In genomic region chr3:106000707-106001375, GRCm38 (mm10) we compare ENCODE assay signal across 8 mouse cellular contexts. TPM values are rescaled to one million over a fixed set of nuclear protein-coding genes. Genes with fewer than 3 reads are reported as not detected.
DNase-seq lines count a peak whose midpoint lies in the region; ATAC-seq and TF ChIP-seq lines count a peak whose summit lies in the region.

No protein-coding gene starts in this region.

- no peak overlapping the region for H3K27ac ChIP-seq in gastrocnemius, adult 2 months
- H3K27ac ChIP-seq in testis, adult 2 months (ENCODE audit: control insufficient read depth, insufficient read depth, low read depth, low read length): 0 out of 2 replicates have a peak overlapping the region, but pooled peaks have one; percentile 23
- H3K27ac ChIP-seq in liver, embryonic 14.5 days: no peak overlapping the region

- no peak for TF ChIP-seq POLR2A in testis, adult 2 months (IDR thresholded peaks at IDR 0.05; ENCODE audit: control insufficient read depth, low read depth, low read length)

- no peaks in the 10 kb centered on the region for H3K36me3 ChIP-seq in testis, adult 2 months (ENCODE audit: control insufficient read depth, insufficient read depth, low read length)
- H3K36me3 ChIP-seq in liver, embryonic 14.5 days (replicated peaks; ENCODE audit: control insufficient read depth, insufficient read depth, low read depth): no peaks in the 10 kb centered on the region

- no peak for DNase-seq in gastrocnemius, adult 2 months
- no peak for DNase-seq in gastrocnemius, postnatal 14 days
- no peak for DNase-seq in testis, postnatal 14 days (ENCODE audit: low spot score)
- DNase-seq in liver, embryonic 14.5 days (ENCODE audit: low read depth in 3 of 3, low spot score in 3 of 3): no peak
- no peak for DNase-seq in cerebellum, adult 8-10 months

- no peak overlapping the region for H3K9ac ChIP-seq in liver, embryonic 14.5 days (replicated peaks)

- H3K4me1 ChIP-seq in testis, adult 2 months (ENCODE audit: control insufficient read depth, insufficient read depth, low read length): peaks cover 4% of the 10 kb centered on the region; the same call in 1 of the 2 replicates
- no peaks in the 10 kb centered on the region for H3K4me1 ChIP-seq in liver, embryonic 14.5 days (replicated peaks; ENCODE audit: control insufficient read depth in 2 of 2, insufficient read depth in 2 of 2, low read length in 1 of 2)

- H3K9me3 ChIP-seq in liver, embryonic 14.5 days (ENCODE audit: control insufficient read depth, low read length): no peaks in the 10 kb centered on the region

- no peak for TF ChIP-seq CTCF in gastrocnemius, adult 2 months (IDR thresholded peaks at IDR 0.05)
- TF ChIP-seq CTCF in testis, adult 2 months (IDR thresholded peaks at IDR 0.05; ENCODE audit: control insufficient read depth, insufficient read depth, insufficient replicate concordance, low read depth, low read length): no peak
- TF ChIP-seq CTCF in liver, embryonic 14.5 days (IDR thresholded peaks at IDR 0.05; ENCODE audit: low read depth): no peak

- no peak for TF ChIP-seq EP300 in liver, embryonic 14.5 days (IDR thresholded peaks at IDR 0.05; ENCODE audit: low read depth)

- intact Hi-C loops in gastrocnemius, adult 2 months (cut with DNase I): no loop called here
- intact Hi-C loops in gastrocnemius, postnatal 14 days (cut with DNase I; ENCODE audit: low total_unique reads): no loop called here

- H3K4me2 ChIP-seq in liver, embryonic 14.5 days (ENCODE audit: low read depth): peak overlapping the region; percentile 6; the same call in 1 of the 2 replicates

- 23% methylated on average over 11 of the region's 11 CpGs for WGBS in liver, embryonic 14.5 days (ENCODE audit: insufficient replicate concordance)

- H3K27me3 ChIP-seq in testis, adult 2 months (ENCODE audit: control insufficient read depth, insufficient read depth, low read length): no peaks in the 10 kb centered on the region
- H3K27me3 ChIP-seq in liver, embryonic 14.5 days (ENCODE audit: control insufficient read depth, insufficient read depth, low read length): no peaks in the 10 kb centered on the region

- 0 out of 2 replicates have a peak overlapping the region, but pooled peaks have one; percentile 17 for H3K4me3 ChIP-seq in gastrocnemius, adult 2 months
- H3K4me3 ChIP-seq in testis, adult 2 months (ENCODE audit: control insufficient read depth, low read depth, low read length): peak overlapping the region; percentile 90
- no peak overlapping the region for H3K4me3 ChIP-seq in liver, embryonic 14.5 days (ENCODE audit: insufficient read depth in 1 of 2, low read depth in 2 of 2, low read length in 2 of 2)

- ATAC-seq in liver, embryonic 14.5 days (ENCODE audit: insufficient read depth): no peak
- no peak for ATAC-seq in erythroblast, adult 5-6 weeks (replicated peaks; ENCODE audit: low FRiP score, poor library complexity, severe bottlenecking)
- ATAC-seq in inflammation-experienced regulatory T-cells, adult 6 months: no peak

RNA-seq across cellular contexts. Expression of gene Pifo, which starts 13.6 kb away (rescaled TPM):
- total RNA-seq in gastrocnemius, adult 2 months (2021): not detected
- not detected for total RNA-seq in gastrocnemius, postnatal 14 days (2021)
- 101 and 112 TPM in 2 replicates for polyA plus RNA-seq in testis, adult 2 months (2012; rRNA removed)
- not detected in 2 replicates for polyA plus RNA-seq in liver, embryonic 14.5 days (2012; rRNA removed)
- polyA plus RNA-seq in liver, embryonic 14.5 days (2014; fragmentation: Nextera tagmentation; extraction: Ambion mirVana): not detected in 2 replicates
- total RNA-seq in erythroblast, adult 5-6 weeks (2015; ENCODE audit: low replicate concordance): not detected in 2 replicates
- not detected in 2 replicates for total RNA-seq in erythroblast, adult 5-6 weeks (2017; ENCODE audit: low replicate concordance)
- under 1 TPM; 0.38 to 0.88 (median 0.83) TPM for polyA plus RNA-seq in inflammation-experienced regulatory T-cells, adult 6 months (2017; shearing (Covaris generic))

RNA-seq across cellular contexts. Expression of gene Ovgp1, which starts 27.3 kb away (rescaled TPM):
- total RNA-seq in gastrocnemius, adult 2 months (2021): 1 to 10 TPM in 1 of 2 experiments, under 1 TPM in 1; 0.82 to 1.1 TPM
- total RNA-seq in gastrocnemius, postnatal 14 days (2021): under 1 TPM; 0.60 to 0.86 TPM
- polyA plus RNA-seq in testis, adult 2 months (2012; rRNA removed): 10.3 and 13.3 TPM in 2 replicates
- 1.0 and 1.2 TPM in 2 replicates for polyA plus RNA-seq in liver, embryonic 14.5 days (2012; rRNA removed)
- 0.24 and 0.42 TPM in 2 replicates for polyA plus RNA-seq in liver, embryonic 14.5 days (2014; fragmentation: Nextera tagmentation; extraction: Ambion mirVana)
- total RNA-seq in erythroblast, adult 5-6 weeks (2015; ENCODE audit: low replicate concordance): 4.4 and 21.9 TPM in 2 replicates
- 31.0 and 38.5 TPM in 2 replicates for total RNA-seq in erythroblast, adult 5-6 weeks (2017; ENCODE audit: low replicate concordance)
- 1 to 10 TPM; 1.4 to 4.3 (median 4.2) TPM for polyA plus RNA-seq in inflammation-experienced regulatory T-cells, adult 6 months (2017; shearing (Covaris generic))

RNA-seq across cellular contexts. Expression of gene Chil5, which starts 31.8 kb away (rescaled TPM):
- not detected for total RNA-seq in gastrocnemius, adult 2 months (2021)
- total RNA-seq in gastrocnemius, postnatal 14 days (2021): under 1 TPM in 1 of 2 experiments, not detected in 1; 0.29 TPM
- 0.24 and 1.1 TPM in 2 replicates for polyA plus RNA-seq in testis, adult 2 months (2012; rRNA removed)
- polyA plus RNA-seq in liver, embryonic 14.5 days (2012; rRNA removed): not detected in 2 replicates
- polyA plus RNA-seq in liver, embryonic 14.5 days (2014; fragmentation: Nextera tagmentation; extraction: Ambion mirVana): not detected in 2 replicates
- total RNA-seq in erythroblast, adult 5-6 weeks (2015; ENCODE audit: low replicate concordance): 4.6 TPM in 1 of 2 replicates, not detected in the other
- total RNA-seq in erythroblast, adult 5-6 weeks (2017; ENCODE audit: low replicate concordance): 1.5 and 1.7 TPM in 2 replicates
- polyA plus RNA-seq in inflammation-experienced regulatory T-cells, adult 6 months (2017; shearing (Covaris generic)): 1 to 10 TPM; 2.5 to 8.1 (median 7.1) TPM

RNA-seq across cellular contexts. Expression of gene Atp5f1, which starts 40.9 kb away (rescaled TPM):
- 100 to 1,000 TPM; 520 to 826 TPM for total RNA-seq in gastrocnemius, adult 2 months (2021)
- total RNA-seq in gastrocnemius, postnatal 14 days (2021): 100 to 1,000 TPM; 598 to 698 TPM
- polyA plus RNA-seq in testis, adult 2 months (2012; rRNA removed): 68.0 and 69.0 TPM in 2 replicates
- polyA plus RNA-seq in liver, embryonic 14.5 days (2012; rRNA removed): 93.2 and 171 TPM in 2 replicates
- 362 and 364 TPM in 2 replicates for polyA plus RNA-seq in liver, embryonic 14.5 days (2014; fragmentation: Nextera tagmentation; extraction: Ambion mirVana)
- total RNA-seq in erythroblast, adult 5-6 weeks (2015; ENCODE audit: low replicate concordance): 159 and 191 TPM in 2 replicates
- total RNA-seq in erythroblast, adult 5-6 weeks (2017; ENCODE audit: low replicate concordance): 268 and 302 TPM in 2 replicates
- 100 to 1,000 TPM; 356 to 533 (median 366) TPM for polyA plus RNA-seq in inflammation-experienced regulatory T-cells, adult 6 months (2017; shearing (Covaris generic))

RNA-seq across cellular contexts. Expression of gene Wdr77, which starts 41.7 kb away (rescaled TPM):
- total RNA-seq in gastrocnemius, adult 2 months (2021): 10 to 100 TPM; 29.4 to 30.5 TPM
- 10 to 100 TPM; 30.2 to 38.2 TPM for total RNA-seq in gastrocnemius, postnatal 14 days (2021)
- polyA plus RNA-seq in testis, adult 2 months (2012; rRNA removed): 50.4 and 55.8 TPM in 2 replicates
- polyA plus RNA-seq in liver, embryonic 14.5 days (2012; rRNA removed): 16.8 and 21.3 TPM in 2 replicates
- polyA plus RNA-seq in liver, embryonic 14.5 days (2014; fragmentation: Nextera tagmentation; extraction: Ambion mirVana): 32.4 and 40.2 TPM in 2 replicates
- total RNA-seq in erythroblast, adult 5-6 weeks (2015; ENCODE audit: low replicate concordance): 14.6 and 17.9 TPM in 2 replicates
- 10.5 and 11.4 TPM in 2 replicates for total RNA-seq in erythroblast, adult 5-6 weeks (2017; ENCODE audit: low replicate concordance)
- 10 to 100 TPM; 43.7 to 76.5 (median 68.7) TPM for polyA plus RNA-seq in inflammation-experienced regulatory T-cells, adult 6 months (2017; shearing (Covaris generic))

Comparison
In these comparisons a context has a peak if more than half of its experiments do, and no peak if none do; other contexts are left out.
1. H3K4me3 ChIP-seq: peak in gastrocnemius, adult 2 months (single experiment) and testis, adult 2 months (single experiment); none in liver, embryonic 14.5 days (0 of 2).